Mouse (Mus musculus) forebrain, embryonic 10.5 days (tissue): ENCODE data around the gene S1pr5. TPM values are rescaled to one million over a fixed set of nuclear protein-coding genes. Genes with fewer than 3 reads are reported as not detected.

Experiments used
- polyA plus RNA-seq: library from polyadenylated mRNA; unstranded; fragments of >200 nt; fragmentation: Nextera tagmentation; extraction: Ambion mirVana; gene quantifications from 2 replicates; pipeline ENCODE4 v1.2.1, GENCODE M21; 2016

S1pr5 gene
- polyA plus RNA-seq, 1 experiment from 2014 or later, result 0.07 TPM

Other genes starting within 250 kb of the S1pr5 start
- 152 and 154 TPM in 2 replicates for gene Mrpl4, start 245.7 kb downstream of the S1pr5 start, polyA plus RNA-seq
- 4.1 and 5.8 TPM in 2 replicates for gene Icam1, start 232.5 kb downstream of the S1pr5 start, polyA plus RNA-seq
- 4.8 and 7.9 TPM in 2 replicates for gene Icam4, start 219.1 kb downstream of the S1pr5 start, polyA plus RNA-seq
- 0.05 TPM in 1 of 2 replicates, not detected in the other for gene Icam5, start 216.4 kb downstream of the S1pr5 start, polyA plus RNA-seq
- gene Zglp1, start 181.3 kb downstream of the S1pr5 start, polyA plus RNA-seq, result 1.5 and 1.9 TPM in 2 replicates
- gene Gm49373, start 175.3 kb downstream of the S1pr5 start, polyA plus RNA-seq, result 0.50 and 0.82 TPM in 2 replicates
- gene Fdx1l, start 174.8 kb downstream of the S1pr5 start, polyA plus RNA-seq, result 60.9 and 61.7 TPM in 2 replicates
- gene Gm38431, start 156.4 kb downstream of the S1pr5 start, polyA plus RNA-seq, result 3.1 and 3.3 TPM in 2 replicates
- gene Raver1, start 156.4 kb downstream of the S1pr5 start, polyA plus RNA-seq, result 94.3 and 103 TPM in 2 replicates
- gene Tyk2, start 117.2 kb downstream of the S1pr5 start, polyA plus RNA-seq, result 12.6 and 13.4 TPM in 2 replicates
- gene Cdc37, start 98.5 kb downstream of the S1pr5 start, polyA plus RNA-seq, result 351 and 371 TPM in 2 replicates
- 3.8 and 4.3 TPM in 2 replicates for gene Pde4a, start 82.7 kb downstream of the S1pr5 start, polyA plus RNA-seq
- 46.7 and 48.6 TPM in 2 replicates for gene Keap1, start 9.1 kb downstream of the S1pr5 start, polyA plus RNA-seq
- gene Atg4d, start 16.9 kb upstream of the S1pr5 start, polyA plus RNA-seq, result 45.2 and 48.5 TPM in 2 replicates
- 18.3 and 18.8 TPM in 2 replicates for gene Kri1, start 39.5 kb upstream of the S1pr5 start, polyA plus RNA-seq
- gene Cdkn2d, start 43.0 kb upstream of the S1pr5 start, polyA plus RNA-seq, result 40.4 and 42.9 TPM in 2 replicates
- 6.3 and 8.5 TPM in 2 replicates for gene Ap1m2, start 63.9 kb upstream of the S1pr5 start, polyA plus RNA-seq
- gene Slc44a2, start 72.3 kb upstream of the S1pr5 start, polyA plus RNA-seq, result 62.6 and 71.5 TPM in 2 replicates
- 328 and 336 TPM in 2 replicates for gene Ilf3, start 119.4 kb upstream of the S1pr5 start, polyA plus RNA-seq
- 71.7 and 74.0 TPM in 2 replicates for gene Qtrt1, start 163.4 kb upstream of the S1pr5 start, polyA plus RNA-seq
- gene Dnm2, start 176.5 kb upstream of the S1pr5 start, polyA plus RNA-seq, result 65.9 and 66.3 TPM in 2 replicates